Mouse (Mus musculus) layer of hippocampus, postnatal 36 days (tissue): Measurements from ENCODE around the gene Cdc5l. TPM values are rescaled to one million over a fixed set of nuclear protein-coding genes. Genes with fewer than 3 reads are reported as not detected.
"Not testable (repeated sequence)": the region's sequence is repeated elsewhere in the genome, so short reads cannot be mapped to it uniquely, and the experiment has no call there.

ENCODE experiments used
- DNase-seq, 2 experiments: peaks; one replicate each; pipeline ENCODE4 v3.0.0; 2022
- total RNA-seq, 2 experiments: library from RNA; stranded (reverse); gene quantifications; 2 replicates each; pipeline ENCODE4 v1.2.3; 2021

Cdc5l gene
- 10 to 100 TPM; 56.7 to 57.5 TPM for total RNA-seq

DNA sequence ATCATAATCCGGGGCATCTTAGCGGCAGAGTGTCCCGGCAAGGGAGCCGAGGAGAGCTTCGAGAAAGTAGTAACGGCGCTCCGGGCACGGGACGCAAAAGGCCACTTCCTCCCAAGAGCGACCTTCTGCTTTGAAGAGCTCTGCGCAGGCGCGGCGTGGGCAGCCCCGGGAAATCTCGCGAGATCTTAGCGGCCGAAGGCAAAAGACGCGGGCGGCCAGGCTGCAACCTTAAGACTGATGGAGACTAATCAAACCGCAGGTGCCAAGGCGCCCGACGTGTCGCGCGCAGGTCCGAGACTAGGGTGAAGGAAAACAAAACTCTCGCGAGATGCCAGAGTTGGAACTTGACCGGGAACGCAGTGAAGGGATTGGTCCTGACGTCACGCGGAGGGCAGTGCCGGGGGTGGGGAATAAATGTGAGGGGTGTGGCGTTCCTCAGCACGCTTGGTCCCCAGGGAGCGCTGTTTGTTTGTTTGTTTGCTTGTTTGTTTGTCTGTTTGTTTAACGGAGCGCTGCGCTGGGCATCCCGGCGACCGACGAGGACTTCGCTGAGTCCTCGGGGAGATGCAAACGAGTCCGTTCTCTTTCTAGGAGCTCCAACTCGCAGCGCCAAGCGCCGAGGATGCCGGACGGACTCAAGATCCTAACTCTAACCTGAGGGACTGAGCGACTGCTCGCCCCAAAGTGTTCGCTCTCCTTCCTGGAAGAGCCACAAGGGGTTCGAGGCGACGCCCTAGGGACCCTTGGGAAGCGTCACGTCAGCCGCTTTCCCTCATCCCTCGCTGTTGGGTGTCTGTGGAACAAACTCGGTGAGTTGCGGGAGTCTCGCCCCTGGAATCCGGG, at the start of gene Cdc5l:
Cdc5l (minus strand) TSS at position 319 of the 843 bp plus-strand sequence.
- DNase-seq: peak; percentile 92 to 93

DNA sequence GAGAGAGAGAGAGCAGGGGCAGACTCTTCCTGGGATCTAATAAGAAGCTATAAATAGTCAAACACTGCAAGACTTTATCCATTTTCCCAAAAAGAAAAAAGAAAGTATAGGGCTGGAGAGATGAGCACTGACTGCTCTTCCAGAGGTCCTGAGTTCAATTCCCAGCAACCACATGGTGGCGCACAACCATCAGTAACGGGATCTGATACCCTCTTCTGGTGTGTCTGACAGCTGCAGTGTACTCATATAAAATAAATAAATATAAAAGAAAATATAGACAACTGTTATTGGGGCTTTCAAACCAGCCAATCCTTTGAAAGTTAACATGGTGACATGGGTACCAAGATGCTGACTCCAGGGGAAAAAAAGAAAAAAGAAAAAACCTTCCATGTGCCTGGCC, 46.9 kb upstream of the Cdc5l start:
- DNase-seq: no peak

DNA sequence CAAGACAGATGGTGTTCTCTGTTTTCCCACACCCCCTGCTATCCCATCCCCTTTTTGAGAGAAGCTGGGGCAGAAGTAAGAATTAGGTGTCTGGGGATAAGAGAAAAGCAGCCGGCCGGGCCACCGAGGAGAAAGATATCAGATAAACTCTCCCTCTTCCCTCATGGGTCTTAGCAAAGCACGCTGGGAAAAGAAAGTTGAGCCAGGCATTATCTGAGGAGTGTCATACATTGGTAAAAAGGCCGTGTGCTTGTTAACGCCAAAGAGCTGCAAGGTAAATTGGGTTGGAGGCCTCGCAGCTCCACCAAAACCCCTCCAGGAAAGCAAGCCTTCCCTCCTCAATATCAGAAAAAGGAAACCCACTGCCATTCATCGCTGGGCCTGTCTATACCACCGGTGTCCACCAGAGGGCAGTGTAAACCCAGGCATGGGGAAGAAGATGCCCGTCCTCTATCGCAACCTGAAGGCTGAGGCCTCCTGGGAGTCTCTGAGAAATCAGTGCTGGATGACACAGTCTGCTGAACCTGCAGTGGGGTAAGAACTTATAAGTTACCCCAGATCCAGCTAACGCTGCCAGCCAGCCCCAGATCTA, 44.8 kb upstream of the Cdc5l start:
- peak; percentile 84 to 89 for DNase-seq

DNA sequence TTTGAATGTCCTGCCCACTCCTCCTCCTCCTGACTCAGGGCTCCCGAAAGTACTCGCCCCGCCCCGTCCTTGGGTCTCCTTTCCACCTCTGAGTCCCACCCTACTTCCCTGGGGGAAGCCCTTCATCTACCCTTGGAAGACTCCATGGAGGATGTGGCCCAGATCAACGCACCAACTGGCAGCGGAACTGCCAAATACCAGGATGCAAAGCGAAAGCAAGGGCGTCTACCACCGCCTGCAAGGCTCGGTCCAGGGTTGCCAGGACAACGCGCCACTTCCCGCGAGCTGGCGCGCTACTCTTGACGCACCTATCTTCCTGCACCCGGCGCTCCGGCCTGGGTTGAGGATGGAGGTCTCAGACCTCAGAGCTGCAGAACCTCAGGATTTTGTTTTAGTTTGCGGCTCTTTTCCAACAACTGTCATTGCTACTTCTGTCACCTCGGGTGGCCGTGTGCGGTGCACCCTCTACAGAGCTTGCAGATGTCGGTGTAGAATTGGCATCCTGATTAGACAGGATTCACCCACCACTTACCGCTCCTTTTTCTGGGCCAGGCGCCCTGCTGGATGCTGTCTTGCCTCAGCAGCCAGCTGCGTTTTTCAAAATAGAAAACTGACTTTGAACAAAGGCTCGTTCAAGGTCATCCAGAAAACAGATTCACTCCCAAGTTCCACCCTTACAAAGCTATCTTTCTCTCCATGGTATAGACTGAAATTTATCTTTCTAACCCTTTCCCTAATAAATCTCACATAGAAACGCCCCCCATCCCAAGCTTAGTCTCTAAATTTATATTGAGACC, 41.3 kb upstream of the Cdc5l start, which contains the start of gene Spats1:
Spats1 (minus strand) TSS at position 747 of the 797 bp plus-strand sequence.
- peak; percentile 82 to 87 for DNase-seq

DNA sequence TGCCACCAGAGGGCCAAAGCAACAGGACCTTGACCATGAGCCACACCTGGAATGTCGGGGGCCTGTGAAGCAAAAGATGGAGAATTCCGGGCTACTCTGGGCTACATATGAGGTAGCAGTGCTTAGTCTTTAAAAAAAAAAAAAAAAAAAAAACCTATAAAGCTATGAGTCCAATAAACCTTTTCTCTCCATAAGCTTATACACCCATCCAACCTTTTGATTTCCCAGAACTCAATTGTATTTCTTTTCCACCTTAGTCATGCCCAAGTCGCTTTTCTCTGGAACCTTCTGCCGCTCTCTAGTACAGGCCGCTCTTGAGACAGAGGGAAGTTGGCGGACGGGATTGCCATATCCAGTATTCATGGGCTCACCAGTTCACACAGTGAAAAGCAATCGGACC, 40.6 kb upstream of the Cdc5l start:
- no peak for DNase-seq

DNA sequence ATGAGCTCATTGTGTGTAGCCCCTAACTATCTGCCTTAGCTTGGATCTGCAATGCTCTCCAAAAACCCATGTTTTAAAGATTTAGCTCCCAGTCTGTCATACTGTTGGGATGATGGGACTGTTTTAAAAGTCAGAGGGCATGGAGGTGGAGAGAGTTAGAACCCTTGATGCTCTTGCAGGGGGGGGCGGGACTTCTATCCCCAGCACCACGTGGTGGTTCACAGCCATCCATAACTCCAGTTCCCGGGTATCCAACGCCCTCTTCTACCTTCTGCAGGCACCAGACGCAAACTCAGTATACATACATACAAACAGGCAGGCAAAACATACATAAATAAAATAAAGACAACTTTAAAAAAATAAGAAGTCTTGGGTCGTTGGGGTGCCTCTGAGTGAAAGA, 40.1 kb upstream of the Cdc5l start:
- no peak for DNase-seq

DNA sequence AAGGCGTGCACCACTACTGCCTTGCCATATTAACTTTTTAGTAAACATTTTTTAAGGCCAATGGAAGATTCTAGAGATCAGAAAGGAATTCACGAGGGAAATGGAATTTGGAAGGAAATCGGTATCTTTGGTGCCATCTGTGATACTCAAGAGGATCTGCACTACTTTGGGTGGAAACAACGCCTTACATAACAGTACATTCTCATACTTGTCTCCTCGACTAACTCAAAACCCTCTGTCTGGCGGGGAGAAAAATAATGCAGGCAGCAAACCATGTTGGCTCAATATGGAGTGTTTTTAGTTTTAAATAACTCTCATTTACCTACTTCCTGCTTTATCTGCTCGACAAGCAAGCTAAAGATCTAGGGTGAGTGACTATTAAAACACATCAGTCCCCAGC, 37.2 kb upstream of the Cdc5l start:
- no peak for DNase-seq

DNA sequence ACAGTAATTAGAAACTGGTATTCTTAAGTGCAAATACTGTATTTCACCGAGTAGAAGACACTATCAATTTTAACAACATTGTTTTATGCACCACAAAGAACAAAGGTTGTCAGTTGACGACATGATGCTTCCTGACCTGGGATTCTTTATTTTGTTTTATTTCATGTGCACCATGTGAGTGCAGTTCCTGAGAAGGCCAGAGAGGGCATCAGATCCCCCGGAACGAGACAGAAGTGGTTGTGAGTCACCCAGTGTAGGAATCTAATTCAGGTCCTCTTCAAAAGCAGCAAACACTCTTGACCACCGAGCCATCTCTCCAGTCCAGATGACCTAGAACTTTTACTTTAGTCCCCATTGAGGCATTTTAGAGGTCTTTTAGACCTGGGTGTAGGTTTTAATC, 34.8 kb upstream of the Cdc5l start:
- no peak for DNase-seq

DNA sequence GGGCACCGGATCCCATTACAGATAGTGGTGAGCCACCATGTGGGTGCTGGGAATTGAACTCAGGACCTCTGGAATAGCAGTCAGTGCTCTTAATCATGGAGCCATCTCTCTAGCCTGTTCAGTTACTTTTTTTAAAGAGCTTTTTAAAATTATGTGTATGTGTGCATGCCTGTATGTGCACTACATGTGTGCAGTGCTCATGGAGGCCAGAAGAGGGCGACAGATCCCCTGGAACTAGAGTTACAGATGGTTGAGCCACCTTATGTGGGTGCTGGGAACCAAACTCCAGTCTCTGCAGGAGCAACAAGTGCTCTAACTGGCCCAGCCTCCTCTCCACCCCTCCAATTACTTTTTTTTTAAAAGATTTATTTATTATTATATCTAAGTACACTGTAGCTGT, 33.2 kb upstream of the Cdc5l start:
- DNase-seq: no peak

DNA sequence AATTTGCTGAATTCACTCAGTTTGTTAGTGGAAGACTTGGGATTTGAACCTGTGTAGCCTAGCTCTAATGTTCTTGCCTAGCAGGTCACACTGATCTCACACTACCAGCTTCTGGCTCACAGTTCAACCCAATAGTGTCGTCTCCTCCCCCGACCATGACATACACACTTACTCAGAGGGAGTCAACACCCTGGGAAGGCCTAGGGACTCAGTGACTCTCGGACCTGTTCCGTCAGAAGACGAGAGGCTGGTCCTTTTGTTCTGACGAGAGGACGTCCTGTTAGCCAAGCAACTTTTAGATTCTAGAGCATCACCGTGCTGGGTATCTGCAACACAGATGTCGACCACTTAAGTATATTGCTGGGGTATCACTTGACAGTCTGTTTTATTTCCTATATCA, 30.7 kb upstream of the Cdc5l start:
- DNase-seq: no peak

DNA sequence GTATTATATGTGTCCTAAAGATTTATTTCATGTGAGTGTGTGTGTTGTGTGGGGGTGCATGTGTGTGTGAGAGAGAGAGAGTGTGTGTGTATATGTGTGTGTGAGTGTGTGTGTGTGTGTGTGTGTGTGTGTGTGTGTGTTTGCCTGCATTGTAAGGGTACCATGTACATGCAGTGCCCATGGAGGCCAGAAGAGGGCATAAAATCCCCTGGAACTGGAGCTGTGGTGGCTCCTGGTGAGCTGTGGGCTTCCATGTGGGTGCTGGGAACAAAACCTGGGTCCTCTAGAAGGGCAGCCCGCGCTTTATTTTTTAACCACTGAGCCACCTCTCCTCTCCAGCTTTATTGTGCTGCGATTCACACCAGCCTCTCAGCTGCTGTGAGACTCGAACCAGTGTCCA, 29.0 kb upstream of the Cdc5l start:
- no peak for DNase-seq

DNA sequence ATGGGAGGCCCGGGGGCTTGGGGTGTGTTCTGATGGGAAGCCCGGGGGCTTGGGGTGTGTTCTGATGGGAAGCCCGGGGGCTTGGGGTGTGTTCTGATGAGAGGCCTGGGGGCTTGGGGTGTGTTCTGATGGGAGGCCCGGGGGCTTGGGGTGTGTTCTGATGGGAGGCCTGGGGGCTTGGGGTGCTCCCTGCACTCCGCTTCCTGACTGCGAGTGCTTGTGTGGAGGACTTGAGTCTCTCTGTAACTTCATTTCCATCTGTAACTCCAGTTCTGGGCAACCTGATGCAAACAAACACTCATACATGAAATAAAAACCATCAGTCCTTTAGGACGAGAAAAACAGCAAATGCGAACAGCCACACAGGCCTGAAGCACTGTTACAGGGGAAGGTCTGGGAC, 25.5 kb upstream of the Cdc5l start:
- no peak for DNase-seq

DNA sequence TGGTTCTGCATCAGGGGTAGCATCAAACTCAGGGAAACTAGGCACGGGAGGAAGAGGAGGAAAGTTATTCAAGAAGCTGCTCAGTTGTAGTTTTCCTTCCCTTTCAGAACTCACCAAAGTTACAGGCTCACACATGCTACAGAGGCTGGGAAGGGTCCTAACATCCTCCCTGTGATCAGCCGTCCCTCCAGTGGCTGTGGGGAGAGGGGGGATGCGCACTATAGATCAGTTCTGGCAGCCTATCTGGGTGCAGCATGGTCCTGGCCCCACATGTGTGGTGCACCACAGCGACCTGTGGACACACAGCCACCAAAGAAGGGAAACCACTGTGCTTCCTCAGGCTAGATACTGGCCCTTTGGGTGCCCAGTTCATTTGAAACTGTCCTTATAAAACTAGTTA, 25.0 kb upstream of the Cdc5l start:
- DNase-seq: no peak

DNA sequence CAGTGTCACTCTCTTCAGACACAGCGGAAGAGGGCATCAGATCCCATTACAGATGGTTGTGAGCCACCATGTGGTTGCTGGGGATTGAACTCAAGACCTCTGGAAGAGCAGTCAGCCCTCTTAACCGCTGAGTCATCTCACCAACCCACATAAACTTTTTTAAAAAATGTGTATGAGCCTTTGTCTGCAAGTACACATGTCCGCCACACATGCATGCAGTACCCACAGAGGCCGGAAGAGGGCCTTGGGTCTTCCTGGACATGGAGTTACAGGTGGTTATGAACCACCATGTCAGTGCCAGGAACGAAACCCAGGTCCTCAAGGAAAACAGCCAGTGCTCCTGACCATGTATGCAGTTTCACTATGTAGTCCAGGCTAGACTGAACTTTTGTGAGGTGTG, 23.9 kb upstream of the Cdc5l start:
- no peak for DNase-seq

DNA sequence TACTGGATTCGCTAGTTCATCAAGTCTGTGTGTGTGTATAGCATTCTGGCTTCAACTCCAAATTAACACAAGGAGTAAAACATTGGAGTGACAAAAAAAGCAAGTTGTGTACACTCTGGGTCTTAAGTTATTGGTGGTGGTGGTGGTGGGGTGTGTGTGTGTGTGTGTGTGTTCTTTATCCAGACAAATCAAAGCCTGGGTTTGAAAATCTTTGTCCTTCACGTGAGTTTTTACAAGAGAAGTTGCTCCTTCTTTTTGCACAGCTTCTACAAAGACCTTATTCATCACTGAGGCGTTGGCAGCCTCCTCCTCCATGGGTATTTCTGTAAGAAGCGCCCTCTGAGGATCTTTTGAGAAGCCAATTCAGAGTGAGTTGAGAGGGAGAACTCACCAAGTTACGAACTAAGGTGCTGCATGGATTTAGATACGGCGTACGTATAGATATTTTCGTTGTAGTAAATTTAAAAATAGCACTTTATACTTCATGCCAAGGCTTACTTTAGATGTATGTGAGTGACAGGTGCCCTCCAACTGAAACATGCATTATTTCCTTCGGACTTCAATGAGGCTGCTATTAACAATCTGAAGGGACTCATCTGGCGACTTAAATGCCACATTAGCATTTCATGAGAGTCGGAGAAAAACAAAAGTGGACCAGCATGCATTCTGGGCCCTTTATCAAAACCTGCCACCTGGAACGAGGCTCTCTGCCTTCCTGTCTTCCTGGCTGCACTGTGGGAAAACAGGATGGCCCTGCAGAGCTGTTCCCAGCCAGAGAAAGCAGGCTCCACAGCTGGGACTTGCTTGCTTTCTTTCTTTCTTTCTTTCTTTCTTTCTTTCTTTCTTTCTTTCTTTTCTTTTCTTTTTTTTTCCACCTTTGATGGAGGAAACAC, 23.0 kb upstream of the Cdc5l start:
- DNase-seq: no peak

DNA sequence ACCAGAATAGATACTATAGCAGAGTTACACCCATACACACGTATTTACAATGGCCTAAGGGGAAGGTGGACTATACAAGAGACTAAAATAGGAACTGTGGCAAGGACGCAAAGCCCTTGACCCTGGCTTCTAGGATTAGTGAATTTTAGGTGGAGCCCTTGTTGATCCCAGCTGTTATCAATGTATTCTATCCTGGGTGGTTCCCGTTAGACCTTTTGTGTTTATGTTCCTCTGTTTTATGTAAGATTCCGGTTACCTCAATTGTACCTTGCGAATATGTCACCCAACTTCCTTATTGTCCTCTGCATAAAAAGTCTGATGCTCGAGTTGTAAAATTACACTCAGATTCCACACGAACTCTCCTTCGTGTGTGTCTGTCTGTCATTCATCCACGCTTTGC, 22.2 kb upstream of the Cdc5l start:
- not testable (repeated sequence) for DNase-seq

DNA sequence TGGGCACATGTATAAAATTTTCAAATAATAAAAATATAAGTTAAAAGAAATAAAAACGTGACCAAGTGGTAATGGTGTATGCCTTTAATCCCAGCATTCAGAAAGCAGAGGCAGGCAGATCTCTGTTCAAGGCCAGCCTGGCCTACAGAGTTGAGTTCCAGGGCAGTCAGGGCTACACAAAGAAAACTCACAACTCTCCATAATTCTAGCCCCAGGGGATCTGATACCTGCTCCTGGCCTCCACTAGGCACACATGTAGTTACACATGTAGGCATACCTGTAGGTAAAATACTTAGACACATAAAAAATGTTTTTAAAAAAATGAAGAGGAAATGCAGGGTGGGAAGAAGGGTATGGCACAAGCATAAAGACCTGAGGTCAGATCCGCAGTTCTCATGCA, 21.3 kb upstream of the Cdc5l start:
- DNase-seq: no peak

DNA sequence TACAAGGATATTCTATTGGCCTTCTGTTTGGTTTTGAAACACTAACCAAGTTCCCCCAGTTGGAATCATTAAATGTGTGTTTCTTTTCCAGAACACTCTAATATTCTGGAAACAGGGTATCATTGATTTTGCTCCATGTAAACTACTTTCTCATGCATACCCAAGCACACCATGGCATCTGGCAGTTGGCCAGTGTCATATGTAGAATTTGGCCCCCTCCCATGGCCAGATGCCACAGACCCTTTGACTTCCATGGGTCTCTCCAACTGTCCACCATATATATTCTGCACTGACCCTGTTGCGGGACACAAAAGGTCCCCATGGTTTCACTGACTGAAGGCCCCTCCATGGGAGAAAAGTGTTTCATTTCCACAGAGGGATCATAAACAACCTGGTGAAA, 18.7 kb upstream of the Cdc5l start:
- no peak for DNase-seq

DNA sequence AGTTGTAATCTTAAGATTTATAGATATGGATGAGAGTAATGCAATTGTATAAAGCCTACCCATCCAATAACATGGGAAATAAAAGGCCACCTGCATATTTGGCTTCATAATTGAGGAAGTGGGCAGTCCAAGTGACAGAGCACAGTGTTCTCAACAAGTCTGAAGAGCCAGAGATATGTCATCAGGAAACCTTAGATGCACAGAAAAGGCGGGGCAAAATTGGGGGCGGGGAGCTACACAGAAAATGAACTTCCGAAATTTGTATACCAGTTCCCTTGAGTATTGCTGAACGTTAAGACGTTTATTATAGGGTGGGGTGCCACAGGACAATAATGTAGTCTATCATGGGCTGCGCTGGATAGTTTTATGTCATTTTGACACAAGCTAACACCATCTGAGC, 16.6 kb upstream of the Cdc5l start:
- DNase-seq: no peak

DNA sequence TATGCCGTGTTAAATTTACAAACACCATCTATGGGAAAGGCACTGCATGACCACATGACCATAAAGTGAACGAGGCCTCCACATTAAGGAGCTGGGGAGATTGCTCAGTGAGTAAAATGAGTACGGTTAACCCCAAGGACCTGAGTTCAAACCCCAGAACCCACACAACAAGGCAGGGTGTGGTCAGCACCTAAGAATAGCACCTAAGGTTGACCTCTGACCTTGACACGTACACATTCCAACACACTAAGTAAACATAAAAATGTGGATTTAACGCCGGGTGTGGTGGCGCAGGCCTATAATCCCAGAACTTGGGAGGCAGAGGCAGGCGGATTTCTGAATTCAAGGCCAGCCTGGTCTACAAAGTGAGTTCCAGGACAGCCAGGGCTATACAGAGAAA, 16.0 kb upstream of the Cdc5l start:
- DNase-seq: no peak

DNA sequence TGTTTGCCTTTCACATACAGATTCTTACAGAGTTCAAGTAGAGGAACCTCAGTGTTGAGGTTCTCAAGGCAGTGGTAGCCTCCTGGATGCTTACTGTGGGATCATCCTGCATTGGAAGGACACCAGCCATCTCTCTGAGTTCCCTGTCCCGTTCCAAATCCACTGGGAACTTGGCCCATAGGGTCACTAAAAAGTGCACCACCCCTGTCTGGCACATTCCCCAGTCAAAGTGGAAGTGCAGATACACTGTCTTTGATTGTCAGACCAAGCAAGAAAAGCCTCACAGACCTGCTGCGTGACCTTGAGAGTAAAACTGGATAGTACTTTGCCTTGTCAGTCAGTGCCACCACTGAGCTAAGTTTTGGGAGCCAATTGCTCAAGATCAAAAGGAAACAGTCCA, 13.5 kb upstream of the Cdc5l start:
- no peak for DNase-seq

DNA sequence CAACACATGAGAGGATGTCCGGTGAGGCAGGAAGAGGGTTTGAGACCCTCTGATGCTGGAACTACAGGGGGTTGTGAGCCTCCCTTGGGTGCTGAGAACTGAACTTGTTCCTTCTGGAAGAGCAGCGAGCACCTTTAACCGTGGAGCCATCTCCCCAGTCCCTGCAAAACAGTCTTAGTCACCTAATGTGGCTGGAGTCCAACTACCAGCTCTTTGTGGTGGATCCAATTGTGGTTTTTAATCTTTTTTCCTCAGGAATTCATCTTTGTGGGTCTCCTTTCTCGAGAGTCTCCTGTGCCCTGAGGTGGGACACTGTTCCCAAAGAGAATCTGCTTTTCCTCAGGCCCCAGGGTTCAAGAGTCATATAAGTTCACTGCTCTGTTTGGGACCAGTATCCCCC, 12.4 kb upstream of the Cdc5l start:
- DNase-seq: no peak

DNA sequence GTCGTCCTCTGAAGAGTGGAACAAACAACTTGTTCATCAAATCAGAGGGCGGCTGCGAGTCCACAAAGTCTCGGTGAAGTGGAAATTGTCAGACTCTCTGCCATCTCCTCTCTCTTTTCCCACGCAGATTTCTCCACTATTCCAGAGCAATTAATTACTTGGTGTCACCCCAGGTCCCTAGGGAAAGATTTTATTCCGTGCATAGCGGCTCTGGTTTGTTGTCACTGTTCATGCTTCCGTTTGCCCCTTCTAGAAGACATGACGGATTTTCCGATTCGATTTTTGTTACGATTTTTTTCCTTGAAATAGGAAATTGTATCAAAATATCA, 689 bp upstream of the Cdc5l start:
- DNase-seq: no peak
